Mouse (Mus musculus): ENCODE measurements around the gene Hist1h2be.

DNA sequence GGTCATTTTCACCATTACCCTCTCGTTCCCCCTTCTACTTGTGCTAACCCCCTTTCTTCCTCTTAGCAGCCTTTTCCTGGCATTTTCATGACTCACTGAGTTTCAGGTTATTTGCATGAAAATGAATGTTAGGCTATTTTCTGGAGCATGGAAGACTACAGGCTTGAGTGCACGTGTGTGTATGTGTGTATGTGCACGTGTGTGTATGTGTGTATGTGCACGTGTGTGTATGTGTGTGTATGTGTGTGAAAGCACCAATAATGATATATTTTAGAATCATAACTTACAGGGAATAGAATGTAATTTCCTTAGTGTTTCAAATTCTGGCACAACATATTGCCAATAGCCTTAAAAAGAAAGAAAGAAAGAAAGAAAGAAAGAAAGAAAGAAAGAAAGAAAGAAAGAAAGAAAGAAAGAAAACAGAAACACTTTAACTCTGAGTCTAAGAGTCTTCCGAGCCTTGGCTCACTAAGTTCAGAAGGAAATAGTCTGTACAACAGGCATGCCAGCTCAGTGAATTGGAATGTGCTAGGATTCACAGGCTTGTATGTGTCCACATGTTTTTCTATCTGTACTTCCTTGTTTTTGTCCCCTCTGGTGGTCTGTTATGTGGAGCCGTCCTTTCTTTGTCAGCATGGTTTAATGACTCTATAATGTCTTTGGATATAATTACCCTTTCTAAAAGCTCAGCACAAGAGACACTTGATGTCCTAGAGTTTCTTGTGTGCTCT is 38.9 kb upstream of the Hist1h2be start:
- TF ChIP-seq CTCF (IDR thresholded peaks at IDR 0.05) (no peak), EP300 (IDR thresholded peaks at IDR 0.05) (no peak)
